Mouse (Mus musculus) embryonic fibroblast, embryonic 13.5 days (primary cell): Measurements from ENCODE around the gene Olfr222.

Experiments used
- CTCF ChIP-seq: IDR thresholded peaks from 2 replicates; pipeline ENCODE4 v1.5.1; 2011; ENCODE audit warnings: mild to moderate bottlenecking, control low read depth, low read length, moderate library complexity, borderline replicate concordance; ENCODE audit not compliant: insufficient read depth
- POLR2A ChIP-seq: IDR thresholded peaks from 2 replicates; pipeline ENCODE4 v1.6.1; 2011; ENCODE audit warnings: low read depth, mild to moderate bottlenecking, control low read depth, low read length, moderate library complexity

DNA sequence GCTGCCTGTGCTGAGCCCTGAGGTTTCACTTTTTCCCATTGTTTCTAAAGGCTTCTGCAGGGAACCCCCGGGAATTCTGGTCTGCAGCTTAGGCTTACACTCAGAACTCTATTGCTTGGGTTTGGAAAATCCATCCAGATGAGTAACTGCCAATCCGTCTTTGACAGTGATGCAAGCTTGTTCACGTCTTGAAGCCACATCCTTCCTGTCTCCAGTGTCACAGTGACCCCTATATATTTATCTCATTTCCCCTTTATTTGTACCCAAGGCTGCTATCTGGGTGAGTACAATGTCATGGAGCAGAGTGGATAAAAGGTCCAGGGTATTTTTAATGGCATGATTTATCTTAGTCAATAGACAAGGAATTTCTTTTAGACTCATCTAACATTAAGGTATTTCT, 34.7 kb downstream of the Olfr222 start, which contains the start of gene Nlrp3:
- TF ChIP-seq CTCF (no peak), POLR2A (no peak)
